ENCODE assay signal across 8 mouse cellular contexts in the genomic region with DNA sequence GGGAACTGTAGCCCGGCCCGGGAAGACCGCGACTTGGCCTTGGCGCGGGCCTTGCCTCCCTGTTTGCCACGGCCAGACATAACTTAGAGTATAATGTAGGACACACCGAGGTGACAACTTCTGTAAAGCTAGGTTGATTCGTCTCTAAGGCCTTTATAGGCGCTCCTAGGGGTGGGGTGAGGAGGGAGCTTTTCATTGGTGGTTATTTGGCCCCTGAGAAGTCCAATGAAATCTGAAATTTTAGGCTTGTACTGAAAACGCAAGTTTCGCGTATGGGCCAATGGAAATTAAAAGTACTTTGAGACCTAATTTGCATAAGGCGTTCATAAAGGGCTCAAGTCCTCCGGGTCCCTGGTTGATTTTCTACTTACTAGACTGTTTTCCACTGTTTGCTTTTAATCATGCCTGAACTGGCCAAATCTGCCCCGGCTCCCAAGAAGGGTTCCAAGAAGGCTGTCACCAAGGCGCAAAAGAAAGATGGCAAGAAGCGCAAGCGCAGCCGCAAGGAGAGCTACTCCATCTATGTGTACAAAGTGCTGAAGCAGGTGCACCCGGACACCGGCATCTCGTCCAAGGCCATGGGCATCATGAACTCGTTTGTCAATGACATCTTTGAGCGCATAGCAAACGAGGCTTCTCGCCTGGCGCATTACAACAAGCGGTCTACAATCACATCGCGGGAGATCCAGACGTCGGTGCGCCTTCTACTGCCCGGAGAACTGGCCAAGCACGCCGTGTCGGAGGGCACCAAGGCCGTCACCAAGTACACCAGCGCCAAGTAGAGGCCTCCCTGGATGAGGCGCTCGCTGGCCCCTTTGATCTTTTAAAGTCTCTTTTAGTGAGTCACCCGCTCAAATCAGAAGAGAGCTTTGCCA. TPM values are rescaled to one million over a fixed set of nuclear protein-coding genes. Genes with fewer than 3 reads are reported as not detected.
A peak's percentile ranks its signal among the peaks of the same experiment; 100 is the strongest.
DNase-seq lines count a peak whose midpoint lies in the region; ATAC-seq and TF ChIP-seq lines count a peak whose summit lies in the region.

A gene (minus strand): TSS at position 116 of the 875 bp plus-strand sequence.
A gene (plus strand): TSS at position 355 of the 875 bp plus-strand sequence.

- no peaks in the 10 kb centered on the region for H3K9me3 ChIP-seq in forebrain, postnatal 0 days (ENCODE audit: low read length)
- H3K9me3 ChIP-seq in neural tube, embryonic 15.5 days (replicated peaks), result no peaks in the 10 kb centered on the region

- H3K27me3 ChIP-seq in forebrain, postnatal 0 days (ENCODE audit: insufficient read depth, low read length), result no peaks in the 10 kb centered on the region
- no peaks in the 10 kb centered on the region for H3K27me3 ChIP-seq in neural tube, embryonic 15.5 days (replicated peaks)

- H3K4me2 ChIP-seq in forebrain, postnatal 0 days (ENCODE audit: low read depth), result peak within 1 kb of the TSS; percentile 80
- H3K4me2 ChIP-seq in neural tube, embryonic 15.5 days, result peak within 1 kb of the TSS; percentile 91

- peak; percentile 84 for ATAC-seq in forebrain, postnatal 0 days
- ATAC-seq in neural tube, embryonic 15.5 days (ENCODE audit: low FRiP score), result peak; percentile 82

- under 1% methylated on average over 43 of the region's 43 CpGs for whole genome bisulfite sequencing in forebrain, postnatal 0 days
- WGBS in lung, adult 2 months, result under 1% methylated on average over 43 of the region's 43 CpGs
- under 1% methylated on average over 43 of the region's 43 CpGs for WGBS in neural tube, embryonic 15.5 days

- H3K4me3 ChIP-seq in forebrain, postnatal 0 days (ENCODE audit: low read depth, low read length), result peak within 1 kb of the TSS; percentile 63
- peak within 1 kb of the TSS; percentile 90 for H3K4me3 ChIP-seq in layer of hippocampus, adult 2 months
- peak within 1 kb of the TSS; percentile 95 for H3K4me3 ChIP-seq in lung, adult 2 months (replicated peaks; ENCODE audit: extremely low read depth, low read depth, low read length)
- peak within 1 kb of the TSS; percentile 67 for H3K4me3 ChIP-seq in neural tube, embryonic 15.5 days (replicated peaks)

- DNase-seq in MEL-GATA-1-ER (ENCODE audit: extremely low read depth, low read depth), result peak; percentile 100
- peak; percentile 86 for DNase-seq in cerebellum, adult 8-10 months
- peak; percentile 92 for DNase-seq in forebrain, postnatal 0 days
- DNase-seq in heart, postnatal 4 days, result peak; percentile 80
- DNase-seq in layer of hippocampus, adult 2 months (ENCODE audit: low spot score in 2 of 2), result peak; percentile 87 to 94
- peak; percentile 85 for DNase-seq in lung, adult 2 months
- peak; percentile 80 for DNase-seq in testis, postnatal 14 days (ENCODE audit: low spot score)

- H3K9ac ChIP-seq in forebrain, postnatal 0 days, result peak within 1 kb of the TSS; percentile 69
- H3K9ac ChIP-seq in neural tube, embryonic 15.5 days (replicated peaks), result peak within 1 kb of the TSS; percentile 75

- peak; percentile 89 for TF ChIP-seq POLR2A in lung, adult 2 months (IDR thresholded peaks at IDR 0.05; ENCODE audit: borderline replicate concordance, extremely low read depth, low read depth, low read length)

- peak within 1 kb of the TSS; percentile 92 for H3K27ac ChIP-seq in forebrain, postnatal 0 days (ENCODE audit: low read depth, low read length)
- peak within 1 kb of the TSS; percentile 100 for H3K27ac ChIP-seq in layer of hippocampus, adult 2 months
- peak within 1 kb of the TSS; percentile 99 for H3K27ac ChIP-seq in neural tube, embryonic 15.5 days (replicated peaks)

- peaks cover 10% of the 10 kb centered on the region for H3K4me1 ChIP-seq in forebrain, postnatal 0 days (ENCODE audit: insufficient read depth)
- H3K4me1 ChIP-seq in lung, adult 2 months (ENCODE audit: control insufficient read depth, insufficient read depth, low read length), result peaks cover 13% of the 10 kb centered on the region
- H3K4me1 ChIP-seq in neural tube, embryonic 15.5 days, result peaks cover 36% of the 10 kb centered on the region

- H3K36me3 ChIP-seq in forebrain, postnatal 0 days (ENCODE audit: insufficient read depth), result no peaks in the 10 kb centered on the region
- H3K36me3 ChIP-seq in neural tube, embryonic 15.5 days, result no peaks in the 10 kb centered on the region

- no peak for TF ChIP-seq CTCF in forebrain, postnatal 0 days (IDR thresholded peaks at IDR 0.05; ENCODE audit: low read depth)
- TF ChIP-seq CTCF in layer of hippocampus, adult 2 months (conservative IDR thresholded peaks at IDR 0.05), result peak; percentile 42
- no peak for TF ChIP-seq CTCF in lung, adult 2 months (IDR thresholded peaks at IDR 0.05; ENCODE audit: insufficient read depth, low read length)

RNA-seq across cellular contexts. Expression of the first gene that starts in this region (rescaled TPM):
- 471 and 484 TPM in 2 replicates for total RNA-seq in forebrain, postnatal 0 days (2014; rRNA removed)
- 1.9 and 2.2 TPM in 2 replicates for polyA plus RNA-seq in forebrain, postnatal 0 days (2015; fragmentation: Nextera tagmentation; extraction: Ambion mirVana)
- 100 to 1,000 TPM; 205 to 211 TPM for total RNA-seq in heart, postnatal 4 days (2021)
- total RNA-seq in layer of hippocampus, adult 2 months (2021), result 10 to 100 TPM; 21.9 to 28.0 TPM
- polyA plus RNA-seq in lung, adult 2 months (2012; rRNA removed), result 6.0 and 7.1 TPM in 2 replicates
- polyA plus RNA-seq in neural tube, embryonic 15.5 days (2015; fragmentation: Nextera tagmentation; extraction: Ambion mirVana), result 0.72 and 3.5 TPM in 2 replicates

RNA-seq across cellular contexts. Expression of the second gene that starts in this region (rescaled TPM):
- 9.0 and 12.2 TPM in 2 replicates for total RNA-seq in forebrain, postnatal 0 days (2014; rRNA removed)
- 3.6 and 3.9 TPM in 2 replicates for polyA plus RNA-seq in forebrain, postnatal 0 days (2015; fragmentation: Nextera tagmentation; extraction: Ambion mirVana)
- 1 to 10 TPM; 5.7 to 5.8 TPM for total RNA-seq in heart, postnatal 4 days (2021)
- total RNA-seq in layer of hippocampus, adult 2 months (2021), result 1 to 10 TPM; 7.6 to 7.9 TPM
- 4.2 and 6.2 TPM in 2 replicates for polyA plus RNA-seq in lung, adult 2 months (2012; rRNA removed)
- polyA plus RNA-seq in neural tube, embryonic 15.5 days (2015; fragmentation: Nextera tagmentation; extraction: Ambion mirVana), result 4.0 and 4.6 TPM in 2 replicates

Comparison
In these comparisons a context has a peak if more than half of its experiments do, and no peak if none do; other contexts are left out.
1. Peak in every context shown above with its lines: DNase-seq, ATAC-seq, H3K4me3 ChIP-seq and H3K27ac ChIP-seq.
2. RNA of the first gene that starts in this region (total RNA-seq): 471 to 484 TPM in forebrain, postnatal 0 days and 205 to 211 TPM in heart, postnatal 4 days; 21.9 to 28.0 TPM in layer of hippocampus, adult 2 months; every median in the first group is over 4 times any median in the second.